Mouse (Mus musculus): Measurements from ENCODE around the gene G3bp2.
A peak's percentile ranks its signal among the peaks of the same experiment; 100 is the strongest.
"Not testable (repeated sequence)": the region's sequence is repeated elsewhere in the genome, so short reads cannot be mapped to it uniquely, and the experiment has no call there.

G3bp2 gene

GRCm38 (mm10) chr5:92083417-92084038 lies at the start of gene G3bp2:
Gene G3bp2, minus strand, starts transcription at chr5:92083719.
- peak; percentile 97 to 98 for DNase-seq

GRCm38 (mm10) chr5:92133006-92133405 lies 49.5 kb upstream of the G3bp2 start:
- DNase-seq, result not testable (repeated sequence)

- no peak for DNase-seq
Observed at GRCm38 (mm10) chr5:92132127-92132526, 48.6 kb upstream of the G3bp2 start.

- no peak for DNase-seq
Observed at GRCm38 (mm10) chr5:92130040-92130682, 46.6 kb upstream of the G3bp2 start.

- DNase-seq, result no peak
Observed at GRCm38 (mm10) chr5:92129321-92129768, 45.8 kb upstream of the G3bp2 start.

GRCm38 (mm10) chr5:92128570-92128969 lies 45.1 kb upstream of the G3bp2 start:
- DNase-seq, result no peak

GRCm38 (mm10) chr5:92127751-92128150 lies 44.2 kb upstream of the G3bp2 start:
- no peak for DNase-seq

- DNase-seq, result no peak
Observed at GRCm38 (mm10) chr5:92127141-92127625, 43.7 kb upstream of the G3bp2 start.

GRCm38 (mm10) chr5:92125446-92125845 lies 41.9 kb upstream of the G3bp2 start:
- no peak for DNase-seq

- no peak for DNase-seq
Observed at GRCm38 (mm10) chr5:92121636-92122035, 38.1 kb upstream of the G3bp2 start.

GRCm38 (mm10) chr5:92117823-92118403 lies 34.4 kb upstream of the G3bp2 start:
- DNase-seq, result peak; percentile 65 to 80

GRCm38 (mm10) chr5:92114939-92115338 lies 31.4 kb upstream of the G3bp2 start:
- no peak for DNase-seq

- no peak for DNase-seq
Observed at GRCm38 (mm10) chr5:92114223-92114622, 30.7 kb upstream of the G3bp2 start.

GRCm38 (mm10) chr5:92113484-92113883 lies 30.0 kb upstream of the G3bp2 start:
- no peak for DNase-seq

- no peak for DNase-seq
Observed at GRCm38 (mm10) chr5:92112585-92112984, 29.1 kb upstream of the G3bp2 start.

GRCm38 (mm10) chr5:92112175-92112574 lies 28.7 kb upstream of the G3bp2 start:
- DNase-seq, result no peak

GRCm38 (mm10) chr5:92110818-92111355 lies 27.4 kb upstream of the G3bp2 start:
- DNase-seq, result no peak

GRCm38 (mm10) chr5:92107282-92107681 lies 23.8 kb upstream of the G3bp2 start:
- DNase-seq, result no peak

- peak; percentile 44 to 50 for DNase-seq
Observed at GRCm38 (mm10) chr5:92106327-92107125, 23.0 kb upstream of the G3bp2 start.

GRCm38 (mm10) chr5:92103816-92104415 lies 20.4 kb upstream of the G3bp2 start:
- no peak for DNase-seq

GRCm38 (mm10) chr5:92103062-92103461 lies 19.5 kb upstream of the G3bp2 start:
- no peak for DNase-seq

GRCm38 (mm10) chr5:92101601-92102000 lies 18.1 kb upstream of the G3bp2 start:
- DNase-seq, result no peak

Measured in cerebellum, postnatal 25 days (tissue).